Mouse (Mus musculus) limb, embryonic 13.5 days (tissue): Measurements from ENCODE around the gene Trpv2. TPM values are rescaled to one million over a fixed set of nuclear protein-coding genes. Genes with fewer than 3 reads are reported as not detected.
A peak's percentile ranks its signal among the peaks of the same experiment; 100 is the strongest.

ENCODE experiments used
- ATAC-seq: fragments of 200-750 bp; cut with Nextera tagmentation; 2 replicates; pipeline ENCODE4 v1.8.0; 2017; ENCODE audit warnings: low read depth, moderate number of reproducible peaks, moderate TSS enrichment; ENCODE audit not compliant: low FRiP score
- H3K27ac ChIP-seq: fragments of 300-500 bp; sonication (generic); 2 replicates; pipeline ENCODE4 v1.5.1; 2015; ENCODE audit warnings: inconsistent platforms, mild to moderate bottlenecking, moderate library complexity
- H3K27me3 ChIP-seq: fragments of 300-500 bp; sonication (generic); 2 replicates; pipeline ENCODE4 v1.6.1; 2015; ENCODE audit warnings: mild to moderate bottlenecking, inconsistent platforms
- H3K36me3 ChIP-seq: fragments of 300-500 bp; sonication (generic); 2 replicates; pipeline ENCODE4 v1.6.1; 2015; ENCODE audit warnings: inconsistent platforms, mild to moderate bottlenecking, moderate library complexity
- H3K4me1 ChIP-seq: fragments of 300-500 bp; sonication (generic); 2 replicates; pipeline ENCODE4 v1.6.1; 2015; ENCODE audit warnings: inconsistent platforms
- H3K4me2 ChIP-seq: fragments of 300-500 bp; sonication (generic); replicated peaks from 2 replicates; pipeline ENCODE4 v1.6.1; 2015; ENCODE audit warnings: inconsistent platforms, mild to moderate bottlenecking, moderate library complexity
- H3K4me3 ChIP-seq: fragments of 300-500 bp; sonication (generic); 2 replicates; pipeline ENCODE4 v1.5.1; 2015; ENCODE audit warnings: moderate library complexity, mild to moderate bottlenecking, inconsistent platforms
- H3K9ac ChIP-seq: fragments of 300-500 bp; sonication (generic); 2 replicates; pipeline ENCODE4 v1.6.1; 2015; ENCODE audit warnings: mild to moderate bottlenecking, inconsistent platforms
- H3K9me3 ChIP-seq: fragments of 300-500 bp; sonication (generic); 2 replicates; pipeline ENCODE4 v1.6.1; 2016; ENCODE audit warnings: inconsistent platforms
- WGBS: fragments of 180-500 bp; shearing (Covaris S2); methylation state at CpG from one replicate; pipeline ENCODE4 v1.1.7; 2015; 5-methylcytosine and 5-hydroxymethylcytosine counted together
- polyA plus RNA-seq: library from polyadenylated mRNA; unstranded; fragments of >200 nt; fragmentation: Nextera tagmentation; extraction: Ambion mirVana; gene quantifications from 2 replicates; pipeline ENCODE4 v1.2.1, GENCODE M21; 2015

The Trpv2 gene
- polyA plus RNA-seq, 1 experiment from 2014 or later, result 2.4 TPM

GRCm38 (mm10) chr11:62606299-62607169 is 32.2 kb downstream of the Trpv2 start:
- Histone ChIP-seq H3K27ac (peak overlapping the region; percentile 10; the same call in 1 of the 2 replicates), H3K36me3 (peaks cover 69% of the 10 kb centered on the region), H3K4me1 (peaks cover 31% of the 10 kb centered on the region)

GRCm38 (mm10) chr11:62607170-62607951 is 33.1 kb downstream of the Trpv2 start:
- no peak overlapping the region for H3K4me3 ChIP-seq
- H3K27ac ChIP-seq, result no peak overlapping the region
- H3K4me1 ChIP-seq, result peaks cover 28% of the 10 kb centered on the region
- peaks cover 77% of the 10 kb centered on the region for H3K36me3 ChIP-seq
- no peaks in the 10 kb centered on the region for H3K9me3 ChIP-seq
- WGBS, result 65% methylated on average over 10 of the region's 10 CpGs
- no peak overlapping the region for H3K4me2 ChIP-seq
- H3K27me3 ChIP-seq, result no peaks in the 10 kb centered on the region
- ATAC-seq, result no peak
- no peak overlapping the region; the same call in 1 of the 2 replicates for H3K9ac ChIP-seq

More at GRCm38 (mm10) chr11:62606299-62607169, 32.2 kb downstream of the Trpv2 start:
- Histone ChIP-seq H3K4me2 (peak overlapping the region; percentile 84; the same call in 1 of the 2 replicates), H3K9ac (no peak overlapping the region), H3K27me3 (no peaks in the 10 kb centered on the region), H3K4me3 (no peak overlapping the region), H3K9me3 (no peaks in the 10 kb centered on the region)
- WGBS, result 61% methylated on average over 10 of the region's 10 CpGs
- no peak for ATAC-seq

GRCm38 (mm10) chr11:62607952-62608201 is 33.6 kb downstream of the Trpv2 start:
- no peak for ATAC-seq
- Histone ChIP-seq H3K9me3 (no peaks in the 10 kb centered on the region), H3K4me3 (no peak overlapping the region), H3K27ac (no peak overlapping the region), H3K4me2 (no peak overlapping the region), H3K4me1 (peaks cover 28% of the 10 kb centered on the region), H3K27me3 (no peaks in the 10 kb centered on the region), H3K36me3 (peaks cover 78% of the 10 kb centered on the region), H3K9ac (no peak overlapping the region; the same call in 1 of the 2 replicates)
- 90% methylated on average over 1 of the region's 1 CpGs for WGBS

GRCm38 (mm10) chr11:62608826-62609675 is 34.8 kb downstream of the Trpv2 start:
- Histone ChIP-seq H3K4me1 (peaks cover 32% of the 10 kb centered on the region), H3K4me2 (no peak overlapping the region), H3K4me3 (no peak overlapping the region), H3K27ac (no peak overlapping the region), H3K27me3 (no peaks in the 10 kb centered on the region), H3K9me3 (no peaks in the 10 kb centered on the region), H3K36me3 (peaks cover 77% of the 10 kb centered on the region), H3K9ac (no peak overlapping the region)
- WGBS, result 81% methylated on average over 10 of the region's 10 CpGs
- ATAC-seq, result no peak

GRCm38 (mm10) chr11:62610304-62610703 is 36.0 kb downstream of the Trpv2 start:
- ATAC-seq, result no peak
- H3K27me3 ChIP-seq, result no peaks in the 10 kb centered on the region
- no peak overlapping the region for H3K27ac ChIP-seq
- WGBS, result 85% methylated on average over 6 of the region's 6 CpGs
- no peak overlapping the region for H3K4me3 ChIP-seq
- H3K4me1 ChIP-seq, result peaks cover 29% of the 10 kb centered on the region
- H3K4me2 ChIP-seq, result no peak overlapping the region
- no peaks in the 10 kb centered on the region for H3K9me3 ChIP-seq
- H3K9ac ChIP-seq, result no peak overlapping the region
- peaks cover 64% of the 10 kb centered on the region for H3K36me3 ChIP-seq

- H3K27me3 ChIP-seq, result no peaks in the 10 kb centered on the region
- H3K4me3 ChIP-seq, result no peak overlapping the region
- peaks cover 17% of the 10 kb centered on the region for H3K4me1 ChIP-seq
- no peak overlapping the region for H3K27ac ChIP-seq
- 87% methylated on average over 10 of the region's 10 CpGs for WGBS
- no peak overlapping the region for H3K4me2 ChIP-seq
- H3K9ac ChIP-seq, result peak overlapping the region; percentile 25; the same call in 1 of the 2 replicates
- H3K36me3 ChIP-seq, result peaks cover 62% of the 10 kb centered on the region
- no peaks in the 10 kb centered on the region for H3K9me3 ChIP-seq
- no peak for ATAC-seq
Measured at GRCm38 (mm10) chr11:62612604-62613003, 38.3 kb downstream of the Trpv2 start.

GRCm38 (mm10) chr11:62613657-62614365 is 39.5 kb downstream of the Trpv2 start:
- peaks cover 60% of the 10 kb centered on the region for H3K36me3 ChIP-seq
- H3K4me2 ChIP-seq, result peak overlapping the region; percentile 55
- peak overlapping the region; percentile 76 for H3K27ac ChIP-seq
- no peaks in the 10 kb centered on the region for H3K27me3 ChIP-seq
- no peaks in the 10 kb centered on the region for H3K9me3 ChIP-seq
- whole genome bisulfite sequencing, result 12% methylated on average over 19 of the region's 19 CpGs
- H3K4me1 ChIP-seq, result peaks cover 17% of the 10 kb centered on the region
- ATAC-seq, result peak; percentile 93
- H3K4me3 ChIP-seq, result peak overlapping the region; percentile 19
- H3K9ac ChIP-seq, result peak overlapping the region; percentile 63

- H3K9ac ChIP-seq, result no peak overlapping the region
- no peak for ATAC-seq
- no peak overlapping the region for H3K4me3 ChIP-seq
- H3K27ac ChIP-seq, result no peak overlapping the region
- H3K9me3 ChIP-seq, result no peaks in the 10 kb centered on the region
- no peak overlapping the region for H3K4me2 ChIP-seq
- peaks cover 60% of the 10 kb centered on the region for H3K36me3 ChIP-seq
- H3K27me3 ChIP-seq, result no peaks in the 10 kb centered on the region
- H3K4me1 ChIP-seq, result peaks cover 17% of the 10 kb centered on the region
- 83% methylated on average over 8 of the region's 8 CpGs for WGBS
Measured at GRCm38 (mm10) chr11:62614876-62615410, 40.7 kb downstream of the Trpv2 start.

- H3K27me3 ChIP-seq, result no peaks in the 10 kb centered on the region
- H3K4me3 ChIP-seq, result no peak overlapping the region
- H3K9ac ChIP-seq, result no peak overlapping the region
- H3K27ac ChIP-seq, result no peak overlapping the region
- ATAC-seq, result no peak
- no peaks in the 10 kb centered on the region for H3K9me3 ChIP-seq
- H3K36me3 ChIP-seq, result peaks cover 58% of the 10 kb centered on the region
- no peak overlapping the region for H3K4me2 ChIP-seq
- H3K4me1 ChIP-seq, result peaks cover 17% of the 10 kb centered on the region
- WGBS, result 89% methylated on average over 4 of the region's 4 CpGs
Measured at GRCm38 (mm10) chr11:62615456-62615855, 41.2 kb downstream of the Trpv2 start.

GRCm38 (mm10) chr11:62621079-62621478 is 46.8 kb downstream of the Trpv2 start:
- Histone ChIP-seq H3K4me3 (no peak overlapping the region), H3K27ac (no peak overlapping the region), H3K4me1 (peaks cover 39% of the 10 kb centered on the region), H3K36me3 (peaks cover 37% of the 10 kb centered on the region), H3K9me3 (no peaks in the 10 kb centered on the region), H3K27me3 (no peaks in the 10 kb centered on the region), H3K4me2 (no peak overlapping the region), H3K9ac (no peak overlapping the region)
- no peak for ATAC-seq
- 98% methylated on average over 8 of the region's 8 CpGs for WGBS
